Mouse (Mus musculus) spleen, adult 2 months (tissue): ENCODE measurements around the gene Epn3.

Experiments
- CTCF ChIP-seq: fragments of 200-500 bp; IDR thresholded peaks from 2 replicates; pipeline ENCODE4 v1.5.1; 2011; ENCODE audit warnings: mild to moderate bottlenecking, inconsistent platforms; ENCODE audit not compliant: insufficient read depth, insufficient read length, insufficient replicate concordance; ENCODE audit errors: extremely low read depth
- POLR2A ChIP-seq: fragments of 200-500 bp; IDR thresholded peaks from 2 replicates; pipeline ENCODE4 v1.6.1; 2011; ENCODE audit warnings: low read depth, low read length, inconsistent platforms

- TF ChIP-seq POLR2A = no peak
- no peak for TF ChIP-seq CTCF
Measured at GRCm38 (mm10) chr11:94471740-94472584, 27.8 kb downstream of the Epn3 start.
